Mouse (Mus musculus) 3T3-L1 (cell line): ENCODE data around the gene 1190007I07Rik.
"Not testable (repeated sequence)": the region's sequence is repeated elsewhere in the genome, so short reads cannot be mapped to it uniquely, and the experiment has no call there.

Experiments
- DNase-seq: peaks from one replicate; pipeline ENCODE4 v3.0.0-alpha.2; 2015; ENCODE audit warnings: low read depth, low spot score

Gene 1190007I07Rik

GRCm38 (mm10) chr10:82629111-82629585 lies 6.1 kb upstream of the 1190007I07Rik start:
- DNase-seq, result no peak

GRCm38 (mm10) chr10:82623553-82623932 lies 515 bp upstream of the 1190007I07Rik start:
- DNase-seq, result not testable (repeated sequence)

GRCm38 (mm10) chr10:82622235-82622634 lies 793 bp downstream of the 1190007I07Rik start:
- DNase-seq, result no peak

GRCm38 (mm10) chr10:82594421-82594820 lies 28.6 kb downstream of the 1190007I07Rik start:
- DNase-seq, result not testable (repeated sequence)

- not testable (repeated sequence) for DNase-seq
Measured at GRCm38 (mm10) chr10:82589673-82590072, 33.4 kb downstream of the 1190007I07Rik start.

- not testable (repeated sequence) for DNase-seq
Measured at GRCm38 (mm10) chr10:82571091-82571490, 51.9 kb downstream of the 1190007I07Rik start.
